Mouse (Mus musculus): Measurements from ENCODE around the gene Nup210l. TPM values are rescaled to one million over a fixed set of nuclear protein-coding genes. Genes with fewer than 3 reads are reported as not detected.

Gene Nup210l
- polyA plus RNA-seq, 1 experiment from 2014 or later = 0.50 TPM

- 63% methylated on average over 1 of the region's 1 CpGs for WGBS
- H3K9me3 ChIP-seq = no peaks in the 10 kb centered on the region
- no peak overlapping the region for H3K27ac ChIP-seq
- H3K4me1 ChIP-seq (replicated peaks) = no peaks in the 10 kb centered on the region
- H3K27me3 ChIP-seq (ENCODE audit: insufficient read depth, poor library complexity, severe bottlenecking) = no peaks in the 10 kb centered on the region
- no peaks in the 10 kb centered on the region for H3K36me3 ChIP-seq
- no peak overlapping the region for H3K4me3 ChIP-seq
- DNase-seq (ENCODE audit: low spot score) = no peak
These were observed 33.7 kb downstream of the Nup210l start for GRCm38 (mm10) chr3:90137606-90138005.

- Histone ChIP-seq H3K9me3 (no peaks in the 10 kb centered on the region), H3K36me3 (no peaks in the 10 kb centered on the region), H3K4me1 (replicated peaks) (no peaks in the 10 kb centered on the region), H3K27me3 (ENCODE audit: insufficient read depth, poor library complexity, severe bottlenecking) (no peaks in the 10 kb centered on the region), H3K27ac (no peak overlapping the region), H3K4me3 (no peak overlapping the region)
- no peak for DNase-seq (ENCODE audit: low spot score)
- 91% methylated on average over 3 of the region's 3 CpGs for WGBS
These were observed 36.0 kb downstream of the Nup210l start for GRCm38 (mm10) chr3:90139962-90140361.

GRCm38 (mm10) chr3:90145461-90145860 is 41.5 kb downstream of the Nup210l start:
- Histone ChIP-seq H3K27me3 (ENCODE audit: insufficient read depth, poor library complexity, severe bottlenecking) (no peaks in the 10 kb centered on the region), H3K27ac (no peak overlapping the region), H3K36me3 (no peaks in the 10 kb centered on the region), H3K4me1 (replicated peaks) (no peaks in the 10 kb centered on the region), H3K9me3 (no peaks in the 10 kb centered on the region), H3K4me3 (no peak overlapping the region)
- no peak for DNase-seq (ENCODE audit: low spot score)
- 89% methylated on average over 3 of the region's 3 CpGs for WGBS

GRCm38 (mm10) chr3:90146651-90147050 is 42.7 kb downstream of the Nup210l start:
- DNase-seq (ENCODE audit: low spot score) = no peak

GRCm38 (mm10) chr3:90151086-90151740 is 47.3 kb downstream of the Nup210l start:
- H3K4me3 ChIP-seq = no peak overlapping the region
- no peak overlapping the region for H3K27ac ChIP-seq
- no peaks in the 10 kb centered on the region for H3K9me3 ChIP-seq
- no peaks in the 10 kb centered on the region for H3K27me3 ChIP-seq (ENCODE audit: insufficient read depth, poor library complexity, severe bottlenecking)
- WGBS = 93% methylated on average over 12 of the region's 12 CpGs
- no peaks in the 10 kb centered on the region for H3K4me1 ChIP-seq (replicated peaks)
- no peak for DNase-seq (ENCODE audit: low spot score)
- H3K36me3 ChIP-seq = no peaks in the 10 kb centered on the region

More at GRCm38 (mm10) chr3:90146651-90147050, 42.7 kb downstream of the Nup210l start:
- 87% methylated on average over 1 of the region's 1 CpGs for WGBS
- H3K4me1 ChIP-seq (replicated peaks) = no peaks in the 10 kb centered on the region
- no peak overlapping the region for H3K4me3 ChIP-seq
- H3K36me3 ChIP-seq = no peaks in the 10 kb centered on the region
- H3K27ac ChIP-seq = no peak overlapping the region
- H3K9me3 ChIP-seq = no peaks in the 10 kb centered on the region
- no peaks in the 10 kb centered on the region for H3K27me3 ChIP-seq (ENCODE audit: insufficient read depth, poor library complexity, severe bottlenecking)

GRCm38 (mm10) chr3:90155996-90156395 is 52.1 kb downstream of the Nup210l start:
- Histone ChIP-seq H3K36me3 (no peaks in the 10 kb centered on the region), H3K27ac (no peak overlapping the region), H3K9me3 (no peaks in the 10 kb centered on the region), H3K27me3 (ENCODE audit: insufficient read depth, poor library complexity, severe bottlenecking) (no peaks in the 10 kb centered on the region), H3K4me1 (replicated peaks) (no peaks in the 10 kb centered on the region), H3K4me3 (no peak overlapping the region)
- DNase-seq (ENCODE audit: low spot score) = no peak
- WGBS = 78% methylated on average over 5 of the region's 5 CpGs

- no peaks in the 10 kb centered on the region for H3K9me3 ChIP-seq
- no peak for DNase-seq (ENCODE audit: low spot score)
- 89% methylated on average over 9 of the region's 9 CpGs for WGBS
- H3K27ac ChIP-seq = no peak overlapping the region
- no peak overlapping the region for H3K4me3 ChIP-seq
- H3K27me3 ChIP-seq (ENCODE audit: insufficient read depth, poor library complexity, severe bottlenecking) = no peaks in the 10 kb centered on the region
- H3K36me3 ChIP-seq = no peaks in the 10 kb centered on the region
- H3K4me1 ChIP-seq (replicated peaks) = no peaks in the 10 kb centered on the region
These were observed 55.8 kb downstream of the Nup210l start for GRCm38 (mm10) chr3:90159757-90160156.

- no peak overlapping the region for H3K4me3 ChIP-seq
- H3K27ac ChIP-seq = no peak overlapping the region
- H3K27me3 ChIP-seq (ENCODE audit: insufficient read depth, poor library complexity, severe bottlenecking) = no peaks in the 10 kb centered on the region
- no peak for DNase-seq (ENCODE audit: low spot score)
- no peaks in the 10 kb centered on the region for H3K4me1 ChIP-seq (replicated peaks)
- no peaks in the 10 kb centered on the region for H3K36me3 ChIP-seq
- WGBS = 81% methylated on average over 3 of the region's 3 CpGs
- H3K9me3 ChIP-seq = no peaks in the 10 kb centered on the region
These were observed 57.6 kb downstream of the Nup210l start for GRCm38 (mm10) chr3:90161541-90161940.

GRCm38 (mm10) chr3:90179566-90179965 is 75.6 kb downstream of the Nup210l start:
- Histone ChIP-seq H3K4me3 (no peak overlapping the region), H3K4me1 (replicated peaks) (no peaks in the 10 kb centered on the region), H3K36me3 (no peaks in the 10 kb centered on the region), H3K9me3 (no peaks in the 10 kb centered on the region), H3K27me3 (ENCODE audit: insufficient read depth, poor library complexity, severe bottlenecking) (no peaks in the 10 kb centered on the region), H3K27ac (no peak overlapping the region)
- DNase-seq (ENCODE audit: low spot score) = no peak
- WGBS = 83% methylated on average over 3 of the region's 3 CpGs

GRCm38 (mm10) chr3:90183581-90183980 is 79.6 kb downstream of the Nup210l start:
- Histone ChIP-seq H3K4me3 (no peak overlapping the region), H3K9me3 (no peaks in the 10 kb centered on the region), H3K36me3 (no peaks in the 10 kb centered on the region), H3K27me3 (ENCODE audit: insufficient read depth, poor library complexity, severe bottlenecking) (no peaks in the 10 kb centered on the region), H3K27ac (no peak overlapping the region), H3K4me1 (replicated peaks) (no peaks in the 10 kb centered on the region)
- DNase-seq (ENCODE audit: low spot score) = no peak
- WGBS = 76% methylated on average over 3 of the region's 3 CpGs

GRCm38 (mm10) chr3:90190859-90191510 is 87.1 kb downstream of the Nup210l start:
- no peak overlapping the region for H3K27ac ChIP-seq
- no peaks in the 10 kb centered on the region for H3K9me3 ChIP-seq
- H3K4me1 ChIP-seq (replicated peaks) = no peaks in the 10 kb centered on the region
- 84% methylated on average over 11 of the region's 11 CpGs for WGBS
- DNase-seq (ENCODE audit: low spot score) = no peak
- H3K4me3 ChIP-seq = no peak overlapping the region
- no peaks in the 10 kb centered on the region for H3K36me3 ChIP-seq
- no peaks in the 10 kb centered on the region for H3K27me3 ChIP-seq (ENCODE audit: insufficient read depth, poor library complexity, severe bottlenecking)

GRCm38 (mm10) chr3:90194759-90195158 is 90.8 kb downstream of the Nup210l start:
- H3K27me3 ChIP-seq (ENCODE audit: insufficient read depth, poor library complexity, severe bottlenecking) = no peaks in the 10 kb centered on the region
- H3K4me1 ChIP-seq (replicated peaks) = no peaks in the 10 kb centered on the region
- no peaks in the 10 kb centered on the region for H3K9me3 ChIP-seq
- H3K4me3 ChIP-seq = no peak overlapping the region
- DNase-seq (ENCODE audit: low spot score) = no peak
- no peaks in the 10 kb centered on the region for H3K36me3 ChIP-seq
- no peak overlapping the region for H3K27ac ChIP-seq
- 67% methylated on average over 4 of the region's 4 CpGs for WGBS

GRCm38 (mm10) chr3:90195644-90196043 is 91.7 kb downstream of the Nup210l start:
- no peaks in the 10 kb centered on the region for H3K9me3 ChIP-seq
- 85% methylated on average over 1 of the region's 1 CpGs for WGBS
- H3K4me1 ChIP-seq (replicated peaks) = no peaks in the 10 kb centered on the region
- no peak overlapping the region for H3K4me3 ChIP-seq
- no peaks in the 10 kb centered on the region for H3K36me3 ChIP-seq
- H3K27me3 ChIP-seq (ENCODE audit: insufficient read depth, poor library complexity, severe bottlenecking) = no peaks in the 10 kb centered on the region
- no peak overlapping the region for H3K27ac ChIP-seq
- DNase-seq (ENCODE audit: low spot score) = no peak

Measured in hindbrain, embryonic 10.5 days (tissue).